Mouse (Mus musculus) heart, adult 9 months (tissue): ENCODE results near the gene Gm10487.
"Not testable (repeated sequence)": the region's sequence is repeated elsewhere in the genome, so short reads cannot be mapped to it uniquely, and the experiment has no call there.

Source experiments
- DNase-seq, 2 experiments: peaks; one replicate each; pipeline ENCODE4 v3.0.0; 2022; ENCODE audit warnings: low spot score in 2 of 2

Gene Gm10487

DNA sequence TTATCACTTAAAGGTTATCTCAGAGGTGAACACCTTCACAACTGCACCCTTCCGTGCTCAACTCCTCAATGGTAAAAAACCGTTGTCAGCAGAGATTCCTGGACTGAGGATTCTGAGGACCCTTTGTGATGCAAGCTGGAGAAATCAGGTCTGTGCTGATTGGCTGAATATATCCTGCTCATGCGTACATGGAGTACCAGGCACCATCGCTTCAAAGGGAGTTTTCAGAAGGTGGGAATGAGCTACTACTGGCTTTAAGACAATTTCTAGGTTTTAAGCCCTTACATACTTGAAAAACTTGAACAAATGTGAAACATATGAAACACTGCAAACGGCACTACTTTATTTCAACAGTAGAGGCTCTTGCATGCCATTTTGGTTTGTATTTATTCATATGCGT is at the start of gene Gm10487:
Gm10487 (minus strand) TSS at position 101 of the 400 bp plus-strand sequence.
- not testable (repeated sequence) for DNase-seq
